In the genomic region with DNA sequence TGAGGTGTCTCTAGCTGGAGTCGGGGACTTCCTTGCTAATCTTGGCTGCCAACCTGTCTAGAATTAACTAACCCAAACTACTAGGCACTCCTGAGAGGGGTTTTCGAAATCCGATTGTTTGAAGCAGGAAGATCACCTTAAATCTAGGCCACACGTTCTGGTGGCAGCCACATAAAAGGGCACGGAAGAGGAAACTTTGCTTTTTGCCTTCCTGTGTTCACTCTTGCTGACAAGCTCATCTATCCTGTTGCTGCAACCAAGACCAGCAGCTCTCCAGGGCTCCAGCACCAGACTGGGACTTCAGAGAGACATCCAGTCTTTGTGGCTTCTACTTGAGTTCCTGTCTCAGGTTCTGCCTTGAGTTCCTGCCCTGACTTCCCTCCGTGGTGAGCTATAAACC, we compare ENCODE assay signal across 20 mouse cellular contexts.
DNase-seq lines count a peak whose midpoint lies in the region.
"Had no signal": no experiment of that assay in that cellular context is flagged by ENCODE, and none has a peak within 500 bp of the region (broad histone marks: within the 10 kb centered on the region; RNA-seq: fewer than 3 reads in every experiment).

No protein-coding gene starts in this region.

- peak; percentile 66 for DNase-seq in CD4-positive helper T cell, adult 2 months (ENCODE audit: low read depth, low spot score)
- DNase-seq in CD8-positive naive resting alpha-beta T cell, adult 2 months (ENCODE audit: low read depth in 2 of 2, low spot score in 2 of 2): peak; percentile 39 to 47
- peak; percentile 77 for DNase-seq in naive thymus-derived CD4-positive, alpha-beta T cell, adult 2 months (ENCODE audit: low read depth)
- DNase-seq in thymus, postnatal 25 days: peak; percentile 63
- no peak for DNase-seq in urinary bladder, postnatal 36 days (ENCODE audit: low spot score in 2 of 2)
- no peak for DNase-seq in ovary, postnatal 10 days (ENCODE audit: low spot score)
- DNase-seq in kidney, postnatal 14 days: no peak
- DNase-seq: adrenal gland, postnatal 14 days; cerebellum, adult 2 months; cerebellum, postnatal 14 days; gastrocnemius, postnatal 10 days; heart, postnatal 14 days; kidney, adult 9 months; kidney, postnatal 25 days; layer of hippocampus, postnatal 36 days; left cerebral cortex, postnatal 4 days; liver, postnatal 0 days; lung, postnatal 10 days; midbrain, embryonic 14.5 days; right cerebral cortex, postnatal 4 days had no signal

Comparison
In these comparisons a context has a peak if more than half of its experiments do, and no peak if none do; other contexts are left out.
1. DNase-seq: peak in CD4-positive helper T cell, adult 2 months (single experiment), CD8-positive naive resting alpha-beta T cell, adult 2 months (2 of 2), naive thymus-derived CD4-positive, alpha-beta T cell, adult 2 months (single experiment) and thymus, postnatal 25 days (single experiment); none in urinary bladder, postnatal 36 days (0 of 2), ovary, postnatal 10 days (single experiment) and kidney, postnatal 14 days (single experiment).